Mouse (Mus musculus) stomach, postnatal 0 days (tissue): ENCODE results near the gene Krt20. TPM values are rescaled to one million over a fixed set of nuclear protein-coding genes. Genes with fewer than 3 reads are reported as not detected.

ENCODE experiments used
- ATAC-seq: fragments of 200-750 bp; cut with Nextera tagmentation; 2 replicates; pipeline ENCODE4 v1.8.0; 2017; ENCODE audit not compliant: low FRiP score, low TSS enrichment
- DNase-seq: peaks from one replicate; pipeline ENCODE4 v3.0.0-alpha.2; 2016; ENCODE audit warnings: low spot score
- H3K27ac ChIP-seq: fragments of 300-500 bp; sonication (generic); replicated peaks from 2 replicates; pipeline ENCODE4 v1.5.1; 2014; ENCODE audit warnings: mild to moderate bottlenecking, control low read depth
- H3K27me3 ChIP-seq: fragments of 300-500 bp; sonication (generic); 2 replicates; pipeline ENCODE4 v1.6.1; 2014; ENCODE audit warnings: low read length; ENCODE audit not compliant: control insufficient read depth, insufficient read depth
- H3K36me3 ChIP-seq: fragments of 300-500 bp; sonication (generic); 2 replicates; pipeline ENCODE4 v1.6.1; 2014; ENCODE audit warnings: low read length, mixed read lengths; ENCODE audit not compliant: control insufficient read depth, insufficient read depth
- H3K4me1 ChIP-seq: fragments of 300-500 bp; sonication (generic); replicated peaks from 2 replicates; pipeline ENCODE4 v1.6.1; 2014; ENCODE audit warnings: antibody characterized with exemption; ENCODE audit not compliant: control insufficient read depth, insufficient read depth
- H3K4me2 ChIP-seq: fragments of 300-500 bp; sonication (generic); replicated peaks from 2 replicates; pipeline ENCODE4 v1.6.1; 2014; ENCODE audit warnings: low read depth, mild to moderate bottlenecking, control low read depth, moderate library complexity
- H3K4me3 ChIP-seq: fragments of 300-500 bp; sonication (generic); 2 replicates; pipeline ENCODE4 v1.5.1; 2014; ENCODE audit warnings: low read depth, low read length, control low read depth
- H3K9ac ChIP-seq: fragments of 300-500 bp; sonication (generic); 2 replicates; pipeline ENCODE4 v1.6.1; 2014; ENCODE audit warnings: mild to moderate bottlenecking, low read length, control low read depth, mixed read lengths
- H3K9me3 ChIP-seq: fragments of 300-500 bp; sonication (generic); 2 replicates; pipeline ENCODE4 v1.6.1; 2016; ENCODE audit warnings: low read length; ENCODE audit not compliant: control insufficient read depth
- CTCF ChIP-seq: IDR thresholded peaks from 2 replicates; pipeline ENCODE4 v1.5.1; 2016; ENCODE audit warnings: antibody characterized with exemption, low read depth, mild to moderate bottlenecking, moderate library complexity
- EP300 ChIP-seq: optimal IDR thresholded peaks from 2 replicates; pipeline ENCODE3; 2016; ENCODE audit warnings: antibody characterized with exemption
- WGBS: fragments of 180-500 bp; shearing (Covaris S2); extraction: QIAGEN DNeasy Blood & Tissue Kit; methylation state at CpG from one replicate; pipeline ENCODE4 v1.1.7; 2014; 5-methylcytosine and 5-hydroxymethylcytosine counted together
- polyA plus RNA-seq: library from polyadenylated mRNA; unstranded; fragments of >200 nt; fragmentation: Nextera tagmentation; extraction: Ambion mirVana; gene quantifications from 2 replicates; pipeline ENCODE4 v1.2.1, GENCODE M21; 2015

The Krt20 gene
- polyA plus RNA-seq, 1 experiment from 2014 or later, result 110 TPM

- Histone ChIP-seq H3K36me3 (no peaks in the 10 kb centered on the region), H3K4me3 (no peak overlapping the region), H3K9ac (no peak overlapping the region), H3K27me3 (no peaks in the 10 kb centered on the region), H3K27ac (no peak overlapping the region), H3K9me3 (no peaks in the 10 kb centered on the region), H3K4me2 (no peak overlapping the region), H3K4me1 (no peaks in the 10 kb centered on the region)
- ATAC-seq (no peak), DNase-seq (peak; percentile 63)
- 53% methylated on average over 12 of the region's 12 CpGs for WGBS
- TF ChIP-seq CTCF, result peak; percentile 51
- TF ChIP-seq EP300, result no peak
Measured at GRCm38 (mm10) chr11:99430670-99431069, 7.3 kb downstream of the Krt20 start.

GRCm38 (mm10) chr11:99422159-99422558 lies 15.8 kb downstream of the Krt20 start, which contains the start of gene Krt12:
Gene Krt12, minus strand, starts transcription at chr11:99422259.
- no peak for TF ChIP-seq CTCF
- no peak for TF ChIP-seq EP300

GRCm38 (mm10) chr11:99420586-99420985 lies 17.4 kb downstream of the Krt20 start:
- no peak overlapping the region for H3K9ac ChIP-seq
- WGBS, result 31% methylated on average over 10 of the region's 10 CpGs

More at GRCm38 (mm10) chr11:99422159-99422558, 15.8 kb downstream of the Krt20 start, which contains the start of gene Krt12:
- Histone ChIP-seq H3K4me2 (no peak within 1 kb of the TSS), H3K9ac (no peak within 1 kb of the TSS), H3K9me3 (no peaks in the 10 kb centered on the region), H3K27ac (no peak within 1 kb of the TSS), H3K36me3 (no peaks in the 10 kb centered on the region), H3K4me1 (no peaks in the 10 kb centered on the region), H3K4me3 (no peak within 1 kb of the TSS), H3K27me3 (no peaks in the 10 kb centered on the region)
- ATAC-seq (no peak), DNase-seq (no peak)
- WGBS, result 83% methylated on average over 10 of the region's 10 CpGs

GRCm38 (mm10) chr11:99417819-99418218 lies 20.1 kb downstream of the Krt20 start:
- H3K4me2 ChIP-seq, result no peak overlapping the region

More at GRCm38 (mm10) chr11:99420586-99420985, 17.4 kb downstream of the Krt20 start:
- Histone ChIP-seq H3K27me3 (no peaks in the 10 kb centered on the region), H3K4me3 (no peak overlapping the region), H3K4me2 (peak overlapping the region; percentile 11; the same call in 1 of the 2 replicates), H3K27ac (no peak overlapping the region), H3K4me1 (no peaks in the 10 kb centered on the region), H3K9me3 (no peaks in the 10 kb centered on the region), H3K36me3 (no peaks in the 10 kb centered on the region)
- TF ChIP-seq CTCF (no peak), EP300 (no peak)
- DNase-seq (no peak), ATAC-seq (no peak)

GRCm38 (mm10) chr11:99416902-99417301 lies 21.0 kb downstream of the Krt20 start:
- Histone ChIP-seq H3K4me3 (no peak overlapping the region), H3K9me3 (no peaks in the 10 kb centered on the region), H3K27me3 (no peaks in the 10 kb centered on the region), H3K27ac (no peak overlapping the region), H3K4me2 (no peak overlapping the region), H3K36me3 (no peaks in the 10 kb centered on the region), H3K4me1 (no peaks in the 10 kb centered on the region), H3K9ac (no peak overlapping the region)
- WGBS, result 88% methylated on average over 13 of the region's 13 CpGs
- no peak for ATAC-seq
- TF ChIP-seq EP300, result no peak
- no peak for TF ChIP-seq CTCF
- DNase-seq, result no peak

More at GRCm38 (mm10) chr11:99417819-99418218, 20.1 kb downstream of the Krt20 start:
- Histone ChIP-seq H3K27me3 (no peaks in the 10 kb centered on the region), H3K4me3 (no peak overlapping the region), H3K36me3 (no peaks in the 10 kb centered on the region), H3K9ac (no peak overlapping the region), H3K4me1 (no peaks in the 10 kb centered on the region), H3K27ac (no peak overlapping the region), H3K9me3 (no peaks in the 10 kb centered on the region)
- 65% methylated on average over 16 of the region's 16 CpGs for WGBS
- DNase-seq (no peak), ATAC-seq (no peak)
- TF ChIP-seq EP300 (no peak), CTCF (no peak)

- DNase-seq, result peak; percentile 27
- WGBS, result 77% methylated on average over 13 of the region's 13 CpGs
- ATAC-seq, result peak; percentile 89
Measured at GRCm38 (mm10) chr11:99414463-99415147, 23.3 kb downstream of the Krt20 start.

More at GRCm38 (mm10) chr11:99414463-99415147, 23.3 kb downstream of the Krt20 start:
- no peak overlapping the region for H3K4me2 ChIP-seq
- no peaks in the 10 kb centered on the region for H3K9me3 ChIP-seq
- no peaks in the 10 kb centered on the region for H3K4me1 ChIP-seq
- H3K27ac ChIP-seq, result no peak overlapping the region
- no peak overlapping the region for H3K9ac ChIP-seq
- H3K36me3 ChIP-seq, result no peaks in the 10 kb centered on the region
- no peak overlapping the region for H3K4me3 ChIP-seq
- no peaks in the 10 kb centered on the region for H3K27me3 ChIP-seq
- no peak for TF ChIP-seq CTCF
- no peak for TF ChIP-seq EP300
